Mouse (Mus musculus) midbrain, embryonic 10.5 days (tissue): Measurements from ENCODE around the gene Gm28230. TPM values are rescaled to one million over a fixed set of nuclear protein-coding genes. Genes with fewer than 3 reads are reported as not detected.
A peak's percentile ranks its signal among the peaks of the same experiment; 100 is the strongest.

ENCODE experiments used
- DNase-seq: peaks from one replicate; pipeline ENCODE4 v3.0.0-alpha.2; 2017; ENCODE audit warnings: low spot score
- H3K27ac ChIP-seq: fragments of 300-500 bp; sonication (generic); replicated peaks from 2 replicates; pipeline ENCODE4 v1.5.1; 2016; ENCODE audit warnings: mild to moderate bottlenecking
- H3K27me3 ChIP-seq: fragments of 300-500 bp; sonication (generic); 2 replicates; pipeline ENCODE4 v1.6.1; 2016; ENCODE audit warnings: low read depth, mild to moderate bottlenecking; ENCODE audit not compliant: poor library complexity, severe bottlenecking
- H3K36me3 ChIP-seq: fragments of 300-500 bp; sonication (generic); 2 replicates; pipeline ENCODE4 v1.6.1; 2016; ENCODE audit warnings: mild to moderate bottlenecking, moderate library complexity
- H3K4me1 ChIP-seq: fragments of 300-500 bp; sonication (generic); 2 replicates; pipeline ENCODE4 v1.6.1; 2016
- H3K4me3 ChIP-seq: fragments of 300-500 bp; sonication (generic); 2 replicates; pipeline ENCODE4 v1.5.1; 2016; ENCODE audit warnings: mild to moderate bottlenecking, moderate library complexity
- H3K9me3 ChIP-seq: fragments of 300-500 bp; sonication (generic); replicated peaks from 2 replicates; pipeline ENCODE4 v1.6.1; 2016; ENCODE audit warnings: mild to moderate bottlenecking
- WGBS: fragments of 180-500 bp; shearing (Covaris S2); methylation state at CpG from one replicate; pipeline ENCODE4 v1.1.7; 2016; 5-methylcytosine and 5-hydroxymethylcytosine counted together
- polyA plus RNA-seq: library from polyadenylated mRNA; unstranded; fragments of >200 nt; fragmentation: Nextera tagmentation; extraction: Ambion mirVana; gene quantifications from 2 replicates; pipeline ENCODE4 v1.2.1, GENCODE M21; 2016

Gene Gm28230
- polyA plus RNA-seq, 1 experiment from 2014 or later, result not detected

DNA sequence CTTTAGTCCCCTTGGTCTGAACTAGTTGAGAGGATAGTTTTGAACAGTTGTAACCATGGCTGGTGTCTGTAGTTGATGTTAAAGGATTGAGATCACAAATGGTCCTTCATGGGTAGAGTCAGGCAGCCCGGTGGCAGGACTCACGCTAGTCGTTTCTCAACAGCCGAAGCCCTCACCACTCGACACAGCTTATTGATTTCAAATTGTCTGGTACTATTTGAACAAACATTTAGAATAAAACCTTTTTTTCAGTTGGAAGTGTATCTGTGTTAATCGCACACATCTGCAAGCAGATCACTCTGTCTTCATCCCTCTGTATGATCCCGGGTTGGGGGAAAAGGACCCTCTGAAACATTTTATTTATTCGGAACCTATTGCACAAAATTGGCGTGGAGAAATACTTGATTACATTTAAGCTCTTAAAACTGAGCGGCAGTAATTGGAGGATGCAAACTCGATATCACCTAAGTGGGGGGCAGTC is 21.2 kb downstream of the Gm28230 start:
- Histone ChIP-seq H3K9me3 (no peaks in the 10 kb centered on the region), H3K36me3 (no peaks in the 10 kb centered on the region), H3K4me1 (peaks cover 25% of the 10 kb centered on the region), H3K27ac (no peak overlapping the region), H3K27me3 (peaks cover 100% of the 10 kb centered on the region), H3K4me3 (no peak overlapping the region)
- WGBS, result 4% methylated on average over 11 of the region's 11 CpGs
- DNase-seq, result peak; percentile 54

DNA sequence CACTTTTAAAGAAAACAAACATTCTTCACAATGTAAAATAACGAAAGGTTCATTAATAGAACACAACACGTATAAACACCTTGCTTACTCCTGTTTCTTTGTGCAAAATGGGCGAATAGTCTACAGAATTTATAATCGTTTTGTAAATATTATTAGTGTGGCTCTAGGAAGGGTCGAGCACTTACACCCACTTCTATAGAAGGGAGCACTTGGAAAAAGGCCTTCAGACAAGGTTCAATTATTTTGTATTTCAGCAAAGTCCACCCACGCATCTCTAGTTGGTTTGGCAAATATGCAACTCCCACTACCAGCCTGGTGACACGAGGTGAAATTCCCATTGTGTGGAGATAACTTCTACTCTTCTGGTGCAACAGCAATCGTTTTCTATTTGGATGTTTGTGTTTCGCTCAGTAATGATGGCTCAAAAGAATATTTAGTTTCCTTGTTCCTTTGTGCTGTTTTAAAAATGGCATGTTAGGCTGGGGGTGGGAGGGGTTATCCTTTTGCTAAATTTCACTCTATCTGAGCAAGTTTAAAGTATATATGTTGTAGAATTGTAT is 22.0 kb downstream of the Gm28230 start:
- Histone ChIP-seq H3K9me3 (no peaks in the 10 kb centered on the region), H3K4me3 (no peak overlapping the region), H3K27ac (no peak overlapping the region), H3K36me3 (no peaks in the 10 kb centered on the region), H3K27me3 (peaks cover 100% of the 10 kb centered on the region), H3K4me1 (peaks cover 32% of the 10 kb centered on the region)
- WGBS, result 4% methylated on average over 9 of the region's 9 CpGs
- peak; percentile 29 for DNase-seq

- DNase-seq, result peak; percentile 84
- Histone ChIP-seq H3K4me3 (peak overlapping the region; percentile 47), H3K9me3 (no peaks in the 10 kb centered on the region), H3K4me1 (peaks cover 32% of the 10 kb centered on the region), H3K27me3 (peaks cover 100% of the 10 kb centered on the region), H3K27ac (peak overlapping the region; percentile 42; the same call in 1 of the 2 replicates), H3K36me3 (no peaks in the 10 kb centered on the region)
- under 1% methylated on average over 47 of the region's 47 CpGs for WGBS
These were observed 23.0 kb downstream of the Gm28230 start for GRCm38 (mm10) chr2:74749337-74750121.

DNA sequence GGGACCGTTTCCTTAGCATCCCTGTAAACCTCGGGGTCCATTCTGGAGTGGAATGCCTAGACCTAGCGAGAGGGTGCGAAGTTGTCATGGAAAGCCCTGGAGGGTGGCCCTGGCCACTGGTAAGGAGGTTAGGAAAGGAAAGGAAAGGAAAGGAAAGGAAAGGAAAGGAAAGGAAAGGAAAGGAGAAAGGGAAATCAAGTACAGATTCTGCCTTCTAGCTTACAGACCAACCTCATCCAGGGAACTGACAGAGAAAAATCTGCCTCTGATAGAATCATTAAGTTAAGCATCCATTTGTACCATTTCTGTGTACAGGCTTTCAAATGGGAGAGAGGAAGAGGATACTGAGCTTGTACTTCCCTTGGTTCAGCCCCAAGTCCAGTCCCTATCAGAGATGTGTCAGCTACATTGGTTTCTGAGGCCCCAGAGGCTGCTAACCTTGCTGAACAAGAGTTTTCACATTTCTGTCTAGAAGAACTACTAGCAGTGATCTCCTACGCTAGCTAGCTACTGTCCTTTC is 24.3 kb downstream of the Gm28230 start:
- Histone ChIP-seq H3K9me3 (no peaks in the 10 kb centered on the region), H3K27me3 (peaks cover 100% of the 10 kb centered on the region), H3K4me3 (no peak overlapping the region), H3K4me1 (peaks cover 32% of the 10 kb centered on the region), H3K27ac (no peak overlapping the region), H3K36me3 (no peaks in the 10 kb centered on the region)
- 9% methylated on average over 5 of the region's 5 CpGs for WGBS
- peak; percentile 34 for DNase-seq

DNA sequence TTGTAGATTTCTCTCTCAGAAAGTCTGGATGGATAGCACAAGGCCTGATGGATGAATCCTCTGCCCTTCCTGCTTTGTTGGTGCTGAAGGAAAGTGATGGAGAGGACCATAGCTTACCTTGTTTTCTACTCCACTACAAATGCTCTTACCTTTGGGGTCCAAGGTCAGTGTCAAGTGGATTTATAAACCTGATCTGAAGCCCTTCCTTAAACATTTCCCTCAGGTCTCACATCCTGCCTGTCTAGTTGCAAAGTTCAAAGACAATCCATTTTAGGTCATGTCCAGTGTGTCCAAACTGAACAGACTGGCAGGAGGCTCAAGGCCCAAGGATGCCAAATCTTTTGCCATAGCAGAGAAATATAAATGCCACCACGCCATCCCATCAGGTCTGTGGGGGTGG is 25.3 kb downstream of the Gm28230 start:
- no peak overlapping the region for H3K27ac ChIP-seq
- WGBS, result 59% methylated on average over 1 of the region's 1 CpGs
- no peaks in the 10 kb centered on the region for H3K9me3 ChIP-seq
- H3K36me3 ChIP-seq, result no peaks in the 10 kb centered on the region
- no peak for DNase-seq
- peaks cover 28% of the 10 kb centered on the region for H3K4me1 ChIP-seq
- H3K4me3 ChIP-seq, result no peak overlapping the region
- H3K27me3 ChIP-seq, result peaks cover 100% of the 10 kb centered on the region

GRCm38 (mm10) chr2:74752431-74753174 is 26.1 kb downstream of the Gm28230 start:
- 1% methylated on average over 45 of the region's 45 CpGs for WGBS
- H3K9me3 ChIP-seq, result no peaks in the 10 kb centered on the region
- peaks cover 25% of the 10 kb centered on the region for H3K4me1 ChIP-seq
- DNase-seq, result peak; percentile 54
- H3K36me3 ChIP-seq, result no peaks in the 10 kb centered on the region
- H3K27me3 ChIP-seq, result peaks cover 100% of the 10 kb centered on the region
- no peak overlapping the region for H3K27ac ChIP-seq
- peak overlapping the region; percentile 39 for H3K4me3 ChIP-seq

GRCm38 (mm10) chr2:74753175-74753523 is 26.6 kb downstream of the Gm28230 start:
- WGBS, result 1% methylated on average over 25 of the region's 25 CpGs
- peak; percentile 52 for DNase-seq
- Histone ChIP-seq H3K4me3 (peak overlapping the region; percentile 39), H3K36me3 (no peaks in the 10 kb centered on the region), H3K9me3 (no peaks in the 10 kb centered on the region), H3K27me3 (peaks cover 100% of the 10 kb centered on the region), H3K27ac (no peak overlapping the region), H3K4me1 (peaks cover 25% of the 10 kb centered on the region)

DNA sequence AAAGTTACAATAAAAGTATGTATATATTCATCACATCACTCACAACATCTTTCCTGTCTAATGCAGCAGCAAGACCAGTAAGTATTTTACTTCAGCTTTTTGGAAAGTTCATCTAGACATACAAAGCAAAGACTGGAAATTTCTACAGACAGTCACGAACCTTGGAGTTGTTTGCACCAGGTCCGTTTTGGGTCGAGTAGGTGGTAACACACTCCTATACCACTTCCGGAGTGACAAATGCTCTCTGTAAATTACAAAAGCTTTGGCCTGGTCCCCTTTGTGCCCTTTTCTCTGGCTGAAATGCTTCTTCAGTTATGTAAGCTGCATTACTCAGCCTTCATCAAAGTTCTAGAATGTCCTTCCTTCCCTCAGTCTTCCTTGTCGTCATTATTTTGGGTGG is 27.2 kb downstream of the Gm28230 start:
- H3K36me3 ChIP-seq, result no peaks in the 10 kb centered on the region
- H3K4me1 ChIP-seq, result peaks cover 25% of the 10 kb centered on the region
- peaks cover 100% of the 10 kb centered on the region for H3K27me3 ChIP-seq
- no peak overlapping the region for H3K27ac ChIP-seq
- no peaks in the 10 kb centered on the region for H3K9me3 ChIP-seq
- H3K4me3 ChIP-seq, result no peak overlapping the region
- WGBS, result 9% methylated on average over 5 of the region's 5 CpGs
- no peak for DNase-seq

GRCm38 (mm10) chr2:74760146-74760545 is 33.6 kb downstream of the Gm28230 start:
- 0% methylated on average over 1 of the region's 1 CpGs for WGBS
- no peak for DNase-seq
- no peak overlapping the region for H3K27ac ChIP-seq
- H3K4me1 ChIP-seq, result peaks cover 21% of the 10 kb centered on the region
- H3K9me3 ChIP-seq, result no peaks in the 10 kb centered on the region
- no peak overlapping the region for H3K4me3 ChIP-seq
- no peaks in the 10 kb centered on the region for H3K36me3 ChIP-seq
- H3K27me3 ChIP-seq, result peaks cover 99% of the 10 kb centered on the region

DNA sequence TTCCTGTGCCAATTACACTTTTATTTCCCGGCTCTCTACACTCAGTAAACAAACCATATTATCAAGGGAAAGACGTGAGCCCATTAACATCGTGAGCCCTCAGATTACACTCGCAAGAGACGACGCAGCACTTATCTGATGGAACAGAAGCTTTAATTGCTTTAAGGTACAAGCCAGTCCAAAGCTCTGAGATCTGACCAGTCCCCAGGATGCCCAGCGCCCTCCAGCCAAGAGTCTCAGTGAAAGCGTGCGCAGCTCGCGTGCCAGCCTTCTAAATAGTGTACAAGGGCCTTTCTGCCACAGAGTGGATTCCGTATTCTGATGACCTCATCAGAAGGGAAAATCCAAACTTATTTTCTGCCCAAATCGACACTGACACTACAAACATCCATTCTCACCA is 35.4 kb downstream of the Gm28230 start:
- Histone ChIP-seq H3K27me3 (peaks cover 99% of the 10 kb centered on the region), H3K9me3 (no peaks in the 10 kb centered on the region), H3K4me1 (peaks cover 21% of the 10 kb centered on the region), H3K36me3 (no peaks in the 10 kb centered on the region), H3K27ac (no peak overlapping the region), H3K4me3 (no peak overlapping the region; the same call in 1 of the 2 replicates)
- DNase-seq, result peak; percentile 26
- 6% methylated on average over 13 of the region's 13 CpGs for WGBS

DNA sequence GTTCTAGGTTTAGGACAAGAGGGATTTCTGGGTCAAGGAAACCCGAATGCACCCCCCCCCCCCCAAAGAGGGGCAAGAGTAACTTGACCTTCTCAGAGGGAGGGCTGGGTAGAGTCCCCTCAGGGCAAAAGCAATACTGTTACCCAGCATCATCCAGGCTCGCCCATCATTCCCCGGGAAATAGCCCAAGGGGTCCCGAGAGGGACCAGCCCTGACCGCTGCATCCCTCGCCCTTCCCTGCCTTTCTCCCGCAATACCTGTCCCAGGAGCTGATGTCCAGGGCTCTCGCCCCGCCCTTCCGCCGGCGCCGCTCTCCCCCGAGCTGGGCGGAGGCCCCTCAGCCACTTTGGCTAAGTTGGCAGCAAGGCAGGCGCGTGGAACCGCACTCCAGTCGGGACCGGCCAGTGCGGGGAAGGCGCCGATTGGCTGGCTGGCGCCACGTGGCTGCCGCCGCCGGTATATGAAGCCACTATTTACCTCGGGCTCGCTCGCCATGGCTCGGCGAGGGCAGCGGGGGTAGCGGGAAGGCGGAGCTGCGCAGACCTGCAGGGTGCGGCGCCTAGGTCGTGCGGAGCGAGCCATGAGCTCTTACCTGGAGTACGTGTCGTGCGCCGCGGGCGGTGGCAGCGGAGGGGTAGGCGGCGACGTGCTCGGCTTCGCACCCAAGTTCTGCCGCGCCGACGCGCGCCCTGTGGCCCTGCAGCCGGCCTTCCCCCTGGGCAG is 36.2 kb downstream of the Gm28230 start, which contains the start of gene Hoxd1:
Gene Hoxd1, plus strand, starts transcription at position 459 of the 723 bp plus-strand sequence.
- Histone ChIP-seq H3K27ac (no peak within 1 kb of the TSS), H3K9me3 (no peaks in the 10 kb centered on the region), H3K4me1 (peaks cover 21% of the 10 kb centered on the region), H3K36me3 (no peaks in the 10 kb centered on the region), H3K27me3 (peaks cover 95% of the 10 kb centered on the region), H3K4me3 (peak within 1 kb of the TSS; percentile 55)
- DNase-seq, result peak; percentile 75
- under 1% methylated on average over 61 of the region's 61 CpGs for WGBS

GRCm38 (mm10) chr2:74763245-74763735 is 36.8 kb downstream of the Gm28230 start:
- DNase-seq, result no peak
- WGBS, result 2% methylated on average over 53 of the region's 53 CpGs
- peaks cover 93% of the 10 kb centered on the region for H3K27me3 ChIP-seq
- peak overlapping the region; percentile 55 for H3K4me3 ChIP-seq
- no peak overlapping the region for H3K27ac ChIP-seq
- H3K4me1 ChIP-seq, result peaks cover 21% of the 10 kb centered on the region
- H3K9me3 ChIP-seq, result no peaks in the 10 kb centered on the region
- H3K36me3 ChIP-seq, result no peaks in the 10 kb centered on the region
